Mouse (Mus musculus) left cerebral cortex, postnatal 36 days (tissue): ENCODE data around the gene Llgl2. TPM values are rescaled to one million over a fixed set of nuclear protein-coding genes. Genes with fewer than 3 reads are reported as not detected.
A peak's percentile ranks its signal among the peaks of the same experiment; 100 is the strongest.

Source experiments
- DNase-seq, 2 experiments: peaks; one replicate each; pipeline ENCODE4 v3.0.0; 2021 to 2022; ENCODE audit warnings: low spot score in 2 of 2, mixed read lengths in 1 of 2
- intact Hi-C: fragments of 180-260 bp; cut with DNase I; formaldehyde crosslinking; loops from one replicate; pipeline ENCODE4 v1.15.1; 2025
- total RNA-seq, 2 experiments: library from RNA; stranded (reverse); gene quantifications; 2 replicates each; pipeline ENCODE4 v1.2.3; 2021

Gene Llgl2
- total RNA-seq, 2 experiments from 2014 or later, result 2.6 to 3.9 TPM

DNA sequence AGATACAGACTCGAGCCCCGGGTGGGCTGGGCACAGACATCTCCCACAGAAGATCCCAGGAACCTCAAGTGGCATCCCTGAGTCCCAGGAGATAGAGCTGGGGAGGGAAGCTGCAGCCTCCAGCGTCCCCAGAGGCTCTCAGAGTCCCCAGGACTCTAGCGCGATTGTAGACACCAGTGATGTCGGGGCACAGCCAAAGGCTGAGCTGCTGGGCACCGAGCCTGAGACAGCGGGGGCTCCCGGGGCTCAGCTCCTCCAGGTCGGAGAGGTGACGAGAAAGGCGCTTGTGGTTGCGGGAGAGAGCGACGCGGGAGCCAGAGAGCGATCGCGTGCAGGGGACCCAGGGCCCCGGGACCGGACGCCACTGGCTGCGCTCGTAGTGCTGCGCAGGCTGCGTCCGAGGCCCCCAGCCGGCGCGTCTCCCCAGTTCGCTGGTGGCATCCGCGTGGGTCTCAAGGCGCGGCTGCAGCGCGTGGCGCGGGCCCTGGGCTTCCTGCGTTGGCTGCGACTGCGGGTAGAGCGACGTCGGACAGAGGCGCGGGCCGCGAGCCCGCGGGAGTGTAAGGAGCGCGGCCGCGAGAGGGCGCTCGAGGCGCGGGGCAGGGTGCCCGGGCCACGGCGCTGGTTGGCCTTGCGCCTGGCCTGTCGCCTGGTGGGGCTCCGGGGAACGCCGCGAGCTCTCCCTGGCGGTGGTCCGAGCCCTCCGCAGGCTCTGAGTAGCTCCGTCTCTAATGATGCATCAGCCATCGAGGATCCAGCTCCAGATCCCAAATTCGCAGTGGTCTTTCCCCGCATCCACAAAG, 35.5 kb downstream of the Llgl2 start:
- DNase-seq, result peak; percentile 60
- intact Hi-C loops, result no loop called here

DNA sequence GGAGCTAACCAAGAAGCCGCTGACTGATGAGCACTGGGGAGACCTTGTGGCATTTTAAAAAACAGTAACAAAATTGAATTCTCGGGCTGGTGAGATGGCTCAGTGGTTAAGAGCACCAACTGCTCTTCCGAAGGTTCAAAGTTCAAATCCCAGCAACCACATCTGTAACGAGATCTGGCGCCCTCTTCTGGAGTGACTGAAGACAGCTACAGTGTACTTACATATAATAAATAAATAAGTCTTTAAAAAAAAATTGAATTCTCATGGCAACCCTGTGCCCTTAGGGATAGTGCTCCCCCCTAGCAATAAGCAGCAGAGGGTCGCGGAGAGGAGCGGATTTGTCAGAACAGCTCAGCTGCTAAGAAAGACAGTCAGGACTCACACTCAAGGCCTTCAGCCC, 40.0 kb downstream of the Llgl2 start:
- intact Hi-C loops, result no loop called here
- no peak for DNase-seq

DNA sequence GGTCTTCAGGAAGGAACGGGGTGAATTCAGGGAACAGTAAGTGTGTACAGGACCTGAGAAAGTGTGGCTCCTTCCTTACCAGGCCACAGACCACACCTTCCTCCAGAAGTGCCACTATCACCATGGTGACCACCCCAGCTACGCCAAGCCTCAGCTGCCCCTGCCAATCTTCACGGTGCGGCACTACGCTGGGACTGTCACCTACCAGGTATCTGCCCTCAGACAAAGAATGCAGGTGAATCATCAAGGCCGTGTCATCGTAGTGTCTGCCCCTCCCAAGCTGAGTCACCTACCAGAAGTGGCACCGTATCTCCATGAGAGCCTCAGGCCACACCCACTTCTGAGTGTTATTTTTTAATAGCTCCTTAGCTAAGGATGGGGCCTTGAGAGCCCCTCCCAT, 45.5 kb downstream of the Llgl2 start:
- intact Hi-C loops, result no loop called here
- DNase-seq, result no peak

DNA sequence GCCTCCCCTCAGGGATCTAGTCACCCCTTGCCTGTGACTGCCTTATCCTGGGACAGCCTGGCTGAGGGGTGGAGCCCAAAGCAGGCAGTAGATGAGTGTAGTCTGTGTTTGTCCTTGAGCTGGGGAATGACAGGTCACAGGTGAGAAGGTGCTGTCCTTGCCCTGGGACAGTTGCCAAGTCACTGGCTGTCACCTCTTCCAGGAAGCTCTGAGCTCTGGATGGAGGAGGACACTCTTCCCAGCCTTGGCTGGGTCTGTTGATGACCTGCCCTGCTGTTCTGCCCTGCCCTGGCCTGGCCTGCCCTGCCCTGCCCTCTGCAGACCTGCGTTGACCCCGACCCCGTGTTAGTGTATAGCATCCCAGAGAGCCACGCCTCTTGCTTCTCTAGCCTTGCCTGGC, 48.6 kb downstream of the Llgl2 start:
- DNase-seq, result no peak
- intact Hi-C loops, result no loop called here

DNA sequence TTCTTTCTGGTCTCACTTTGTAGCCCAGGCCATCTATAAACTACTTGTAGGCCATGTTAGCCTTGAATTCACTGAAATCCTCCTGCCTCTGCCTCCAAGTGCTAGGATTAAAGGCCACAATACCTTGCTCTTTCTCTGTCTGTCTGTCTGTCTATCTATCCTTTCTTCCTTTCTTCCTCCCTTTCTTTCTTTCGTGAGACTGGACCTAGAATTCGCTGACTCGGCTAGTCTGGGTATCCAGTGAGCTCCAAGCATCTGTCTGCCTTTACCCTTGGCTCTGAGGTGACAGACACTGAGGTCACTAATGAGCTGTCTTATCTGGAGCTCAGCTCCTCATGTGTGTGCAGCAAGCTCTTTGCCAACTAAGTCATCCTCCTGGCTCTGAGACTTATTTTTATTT, 52.1 kb downstream of the Llgl2 start:
- DNase-seq, result no peak
- intact Hi-C loops, result no loop called here

DNA sequence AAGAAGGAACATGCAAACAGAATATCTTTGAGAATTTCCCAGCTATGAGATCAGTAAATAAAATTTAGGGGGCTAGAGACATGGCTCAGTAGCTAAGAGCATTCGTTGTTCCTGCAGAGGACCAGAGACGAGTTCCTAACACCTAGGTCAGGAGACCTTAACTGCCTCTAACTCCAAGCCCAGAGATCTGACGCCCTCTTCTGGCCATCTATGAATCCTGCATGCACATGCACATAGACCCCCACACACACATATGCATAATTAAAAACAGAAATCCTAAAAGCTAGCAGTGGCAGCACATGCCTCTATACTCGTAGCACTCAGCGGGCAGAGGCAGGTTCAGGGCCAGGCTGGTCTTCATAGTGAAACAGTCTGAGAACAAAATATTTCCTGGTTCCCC, 52.6 kb downstream of the Llgl2 start:
- DNase-seq, result no peak
- intact Hi-C loops, result no loop called here

DNA sequence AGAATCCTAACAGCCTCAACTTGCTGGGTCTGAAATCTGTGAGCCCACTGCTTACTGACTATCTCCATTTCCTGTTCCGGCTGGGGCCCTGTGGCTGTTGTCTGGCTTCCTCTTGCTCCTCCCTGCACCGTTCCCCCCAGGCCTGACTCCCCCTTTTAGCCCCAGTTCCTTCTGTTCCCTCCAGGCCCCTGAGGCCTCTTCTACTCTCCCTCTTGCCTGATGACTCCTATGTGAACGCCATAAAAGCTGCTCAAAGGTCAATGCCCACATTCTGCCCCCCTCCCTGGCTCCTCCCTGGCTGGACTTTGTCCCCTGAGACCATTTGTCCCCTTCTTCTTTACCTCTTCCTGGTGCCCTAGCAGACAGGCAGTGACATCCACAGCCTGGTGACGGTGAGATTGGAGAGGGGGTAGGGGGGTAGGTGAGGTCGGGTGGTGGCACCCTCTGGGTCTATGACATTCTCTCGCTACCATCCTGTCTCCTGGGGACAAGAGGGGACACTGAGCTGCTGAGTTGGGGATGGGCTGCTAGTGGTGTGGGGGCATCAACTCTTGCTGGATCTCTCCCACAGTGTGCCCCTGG, 53.4 kb downstream of the Llgl2 start:
- DNase-seq, result no peak
- intact Hi-C loops, result no loop called here

DNA sequence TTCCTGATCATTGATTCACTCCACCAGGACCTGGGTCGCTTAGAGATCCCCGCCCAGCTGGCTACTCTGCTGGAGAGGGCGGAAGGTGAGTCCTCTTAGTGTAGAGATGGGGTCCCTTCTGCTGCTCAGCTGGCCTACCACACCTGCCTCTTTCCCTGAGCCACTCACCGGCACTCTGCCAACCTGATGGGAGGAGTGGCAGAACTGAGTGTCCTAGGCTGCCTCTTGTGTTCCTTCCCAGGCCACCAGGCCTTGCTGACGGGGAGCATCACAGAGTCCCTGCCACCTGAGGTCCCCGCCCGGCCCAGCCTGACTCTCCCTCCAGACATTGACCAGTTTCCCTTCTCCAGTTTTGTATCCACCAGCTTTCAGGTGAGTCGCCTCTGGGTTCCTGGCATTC, 54.2 kb downstream of the Llgl2 start:
- no peak for DNase-seq
- intact Hi-C loops, result no loop called here

DNA sequence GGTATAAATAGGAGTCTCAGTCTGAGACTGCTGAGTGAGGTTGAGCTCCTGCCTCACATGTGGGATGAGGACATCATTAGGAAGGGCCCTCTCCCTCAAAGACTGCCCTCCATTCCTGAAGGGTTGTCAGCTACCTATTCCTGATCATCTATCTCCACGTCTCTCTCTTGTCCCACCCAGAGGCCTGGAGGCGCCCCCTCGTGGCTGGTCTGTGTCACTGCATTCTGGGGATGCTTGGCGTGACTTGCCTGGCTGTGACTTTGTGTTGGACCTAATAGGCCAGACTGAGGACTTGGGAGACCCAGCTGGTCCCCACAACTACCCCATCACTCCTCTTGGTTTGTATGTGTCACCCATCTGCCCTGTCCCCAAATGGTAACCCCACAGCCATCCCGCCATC, 57.2 kb downstream of the Llgl2 start:
- intact Hi-C loops, result no loop called here
- no peak for DNase-seq

DNA sequence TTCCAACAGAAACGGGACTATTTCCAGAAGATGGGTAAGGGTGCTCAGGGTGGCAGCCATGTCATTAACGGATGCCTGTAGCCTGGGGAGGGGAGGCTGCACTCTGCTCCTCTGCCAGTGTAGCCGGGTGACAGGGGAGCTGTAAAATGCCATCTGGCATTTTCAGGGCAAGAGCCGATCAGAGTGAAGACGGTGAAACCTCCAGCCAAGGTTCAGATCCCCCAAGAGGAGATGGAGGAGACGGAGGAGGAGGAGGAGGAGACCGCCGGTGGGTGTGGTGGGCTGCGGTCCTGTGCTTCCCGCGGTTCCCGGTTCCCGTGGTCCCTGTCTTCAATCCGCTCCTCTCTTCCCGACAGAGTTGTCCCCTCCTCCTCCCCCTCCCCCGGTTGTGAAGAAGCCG, 59.4 kb downstream of the Llgl2 start:
- no peak for DNase-seq
- intact Hi-C loops, result no loop called here

DNA sequence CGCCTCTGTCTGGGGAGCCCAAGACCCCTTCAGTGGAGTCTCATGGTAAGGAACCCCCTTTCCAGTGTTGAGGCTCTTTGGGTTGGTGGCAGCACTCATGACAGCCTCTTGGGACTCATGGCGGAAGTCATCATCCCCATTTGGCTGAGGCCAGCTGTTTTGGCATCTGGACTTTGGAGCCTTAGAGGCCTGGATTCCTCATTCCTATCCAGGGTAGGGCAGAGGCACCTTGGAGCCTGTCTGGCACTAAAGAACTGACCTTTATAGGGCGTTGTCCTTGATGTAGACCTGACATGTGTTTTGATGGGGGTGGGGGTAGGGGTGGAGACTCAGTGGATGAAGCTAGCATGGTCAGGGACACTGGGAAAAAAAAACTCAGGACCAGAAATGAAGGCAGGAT, 60.5 kb downstream of the Llgl2 start:
- no peak for DNase-seq
- intact Hi-C loops, result no loop called here

DNA sequence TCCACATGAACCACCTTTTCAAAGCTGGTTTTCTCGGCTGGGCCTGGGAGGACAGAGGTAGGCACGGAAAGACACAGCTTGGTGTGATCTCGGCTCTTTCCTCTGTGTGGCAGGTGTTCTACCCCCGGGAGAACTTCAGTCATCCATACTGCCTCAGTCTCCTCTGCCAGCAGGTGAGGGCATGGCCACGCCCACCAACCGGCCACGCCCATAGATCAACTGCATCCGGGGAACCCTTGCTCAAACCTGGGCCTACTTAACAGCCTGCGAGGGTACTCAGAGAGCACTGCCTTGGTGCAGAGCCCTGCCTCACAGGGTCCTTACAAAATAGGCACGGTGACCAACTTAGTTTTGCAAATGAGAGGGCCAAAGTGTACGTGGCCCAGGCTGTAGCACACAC, 61.4 kb downstream of the Llgl2 start:
- no peak for DNase-seq
- intact Hi-C loops, result no loop called here

DNA sequence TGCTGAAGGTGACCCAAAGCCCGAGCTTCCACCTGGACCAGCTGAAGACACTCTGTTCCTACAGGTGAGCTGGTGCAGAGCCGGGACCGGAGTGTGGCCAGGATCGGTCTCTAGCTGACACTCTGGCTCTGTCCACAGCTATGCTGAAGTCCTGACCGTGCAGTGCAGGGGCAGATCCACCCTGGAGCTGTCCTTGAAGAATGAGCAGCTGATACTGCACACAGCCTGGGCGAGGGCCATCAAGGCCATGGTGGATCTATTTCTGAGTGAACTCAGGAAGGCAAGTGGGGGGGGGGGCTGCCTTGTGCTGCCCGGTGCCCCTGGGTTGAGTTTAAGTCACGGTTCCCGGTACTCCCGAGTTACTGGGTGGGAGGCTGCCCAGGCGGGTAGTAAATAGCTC, 62.6 kb downstream of the Llgl2 start:
- DNase-seq, result no peak
- intact Hi-C loops, result no loop called here

DNA sequence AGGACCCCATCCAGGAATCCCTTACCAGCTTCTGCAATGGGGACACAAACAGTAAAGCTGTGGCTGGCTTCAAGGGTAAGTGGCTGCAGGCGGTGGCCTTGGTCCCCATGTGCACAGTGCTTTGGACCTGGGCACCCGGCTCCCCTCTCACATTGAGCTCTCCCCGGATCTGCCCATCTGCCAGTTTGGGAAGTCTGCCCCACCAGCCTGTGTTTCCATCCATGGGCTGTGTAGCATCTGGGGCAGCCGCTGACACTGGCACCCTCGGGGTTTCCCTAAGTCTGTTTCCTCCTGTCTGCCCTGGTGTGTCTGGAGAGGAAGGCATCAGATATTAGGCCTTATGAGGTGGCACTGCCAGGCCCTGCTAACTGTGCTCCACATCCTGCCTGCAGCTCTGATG, 64.2 kb downstream of the Llgl2 start:
- intact Hi-C loops, result no loop called here
- no peak for DNase-seq

DNA sequence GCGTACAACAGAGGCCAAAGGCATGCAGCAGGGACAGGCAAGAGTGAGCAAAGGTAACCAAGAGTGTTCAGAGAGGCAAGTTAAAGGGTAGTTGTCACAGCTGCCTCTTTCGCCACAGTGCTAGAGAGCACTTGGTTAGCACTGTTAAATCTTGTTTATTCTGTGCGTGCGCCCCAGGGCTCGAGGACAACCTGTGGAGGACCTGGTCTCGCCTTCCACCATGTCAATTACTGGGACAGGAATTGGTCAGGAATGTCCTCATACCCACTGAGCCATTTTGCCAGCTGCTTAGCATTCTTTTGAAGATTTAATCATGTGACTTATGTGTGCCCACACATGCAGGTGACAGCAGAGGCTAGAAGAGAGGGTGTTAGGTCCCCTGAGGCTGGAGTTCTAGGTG, 65.3 kb downstream of the Llgl2 start:
- DNase-seq, result no peak
- intact Hi-C loops, result no loop called here

DNA sequence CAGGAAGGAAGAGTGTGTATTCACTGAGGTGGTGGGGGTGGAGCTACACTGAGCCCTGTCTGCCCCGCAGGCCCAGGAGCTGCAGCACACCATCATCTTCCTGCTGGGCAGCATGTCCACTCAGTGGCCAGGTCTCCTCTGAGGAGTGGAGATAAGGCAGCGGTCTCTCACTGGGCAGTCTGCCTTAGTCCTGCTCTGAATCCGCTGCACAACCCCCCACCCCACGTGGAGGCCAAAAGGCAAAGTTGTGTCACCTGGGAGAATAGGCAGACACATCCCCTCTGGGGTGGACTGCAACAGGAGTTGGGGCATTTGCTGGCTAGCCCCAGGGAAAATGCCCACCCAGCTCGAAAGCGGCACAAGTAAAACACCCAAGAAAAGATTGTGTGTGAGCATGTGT, 68.4 kb downstream of the Llgl2 start:
- intact Hi-C loops, result no loop called here
- DNase-seq, result no peak

DNA sequence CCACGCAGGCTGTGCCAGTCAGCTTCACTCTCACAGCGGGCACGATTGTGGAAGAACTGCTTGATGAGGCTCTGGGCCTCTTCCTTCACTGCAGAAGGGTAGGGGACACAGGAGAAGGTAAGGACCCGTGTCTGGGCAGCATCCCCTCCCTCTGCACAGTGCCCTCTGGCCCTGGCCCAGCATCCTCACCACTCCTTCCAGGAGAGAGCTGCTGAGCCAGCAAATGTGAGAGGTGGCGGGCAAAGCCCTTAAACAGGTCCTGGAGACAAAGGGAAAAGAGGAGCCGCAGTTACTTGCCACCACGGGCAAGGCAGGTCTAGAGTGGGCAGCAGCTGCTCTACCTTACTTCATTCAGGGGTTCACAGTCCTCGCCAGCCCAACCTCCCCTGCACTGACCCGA, 69.2 kb downstream of the Llgl2 start:
- intact Hi-C loops, result no loop called here
- no peak for DNase-seq

DNA sequence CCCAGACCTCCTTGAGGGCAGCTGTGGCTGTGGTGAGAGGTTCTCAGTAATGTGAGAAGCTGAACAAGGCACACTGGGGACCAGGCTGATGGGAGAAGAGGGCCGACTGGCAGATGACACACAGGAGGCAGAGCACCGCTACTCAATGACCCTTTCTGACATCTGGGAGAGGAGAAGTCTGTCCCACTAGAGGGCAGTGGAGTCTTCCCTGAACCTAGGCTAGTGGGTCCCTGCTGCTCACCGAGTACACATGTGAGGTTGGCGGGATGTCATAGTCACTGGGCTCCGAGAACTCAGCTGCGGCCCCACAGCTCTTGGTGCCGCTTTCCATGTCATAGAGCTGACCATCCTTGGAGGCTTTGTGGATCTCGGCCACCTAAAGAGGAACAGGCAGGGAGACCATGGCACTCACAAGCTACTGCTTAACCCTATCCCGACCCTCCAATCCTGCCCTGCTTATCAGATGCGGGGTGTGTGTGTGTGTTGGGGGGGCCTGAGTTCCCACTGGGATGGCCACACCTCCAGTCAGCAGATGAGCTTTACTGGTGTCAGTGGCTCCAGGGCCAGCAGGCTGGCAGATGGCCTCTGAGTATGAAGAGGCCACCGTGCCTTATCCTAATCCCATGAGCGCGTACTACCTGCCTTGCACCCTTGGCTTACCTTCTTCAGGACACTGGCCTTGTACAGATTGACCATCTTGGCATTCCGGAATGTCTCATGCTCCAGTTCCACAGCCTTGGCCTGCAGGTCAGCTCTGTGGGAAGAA, 71.1 kb downstream of the Llgl2 start:
- intact Hi-C loops, result no loop called here

DNA sequence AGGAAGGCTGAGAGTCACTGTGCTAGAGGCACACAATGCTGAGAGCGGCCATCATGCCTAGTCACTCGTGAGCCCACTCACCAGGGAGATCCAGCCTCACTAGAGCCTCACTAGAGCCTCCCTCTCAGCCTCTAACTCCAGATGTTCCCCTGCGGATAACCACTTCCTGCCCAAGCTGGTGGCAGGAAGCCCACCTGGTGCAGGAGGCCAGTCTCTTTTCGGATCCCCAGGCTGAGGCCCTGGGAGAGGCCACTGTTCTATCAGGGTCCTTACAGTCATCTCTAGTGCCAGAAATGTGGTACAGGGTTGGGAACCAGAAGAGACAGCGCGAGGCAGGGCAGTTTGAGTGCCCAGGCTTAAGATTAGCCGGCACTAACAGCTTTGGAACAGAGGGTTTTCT, 74.6 kb downstream of the Llgl2 start:
- intact Hi-C loops, result no loop called here
- DNase-seq, result no peak

More for the DNA sequence above, 71.1 kb downstream of the Llgl2 start:
- DNase-seq, result no peak

DNA sequence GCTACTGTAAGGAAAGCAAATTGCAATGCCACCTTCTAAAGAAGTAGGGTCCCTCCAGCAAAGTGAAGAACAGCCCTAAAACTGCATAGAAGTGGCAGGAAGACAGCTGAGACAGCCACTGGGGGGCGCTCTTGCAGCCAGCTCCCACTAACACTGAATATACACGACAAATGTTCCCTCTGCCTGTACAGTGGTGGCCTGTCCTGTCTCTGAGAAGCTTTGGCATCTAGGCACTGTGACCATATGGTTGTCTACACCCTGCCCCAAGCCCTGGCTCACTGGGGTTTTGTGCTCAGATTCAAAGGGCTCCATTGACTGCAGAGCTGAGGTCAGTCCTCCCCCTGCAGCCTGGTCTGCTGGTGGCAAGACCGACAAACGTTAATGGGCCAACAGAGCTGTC, 75.0 kb downstream of the Llgl2 start:
- peak; percentile 15 for DNase-seq
- intact Hi-C loops, result no loop called here
